Mouse (Mus musculus): ENCODE measurements at regions not wholly inside any gene's neighbourhood (a gene's known extent, or its start where the extent isn't known, plus 50 kb on each side); places are given as distances from the start of the nearest gene placed in this dataset.
A peak's percentile ranks its signal among the peaks of the same experiment; 100 is the strongest.
"Not testable (repeated sequence)": the region's sequence is repeated elsewhere in the genome, so short reads cannot be mapped to it uniquely, and the experiment has no call there.

- no peak for DNase-seq
Measured at GRCm38 (mm10) chr13:39566491-39566890, 605.8 kb upstream of the Slc35b3 start.

GRCm38 (mm10) chr13:39537724-39538440 is 577.2 kb upstream of the Slc35b3 start:
- no peak for DNase-seq

GRCm38 (mm10) chr13:39526469-39526868 is 565.8 kb upstream of the Slc35b3 start:
- DNase-seq: no peak

GRCm38 (mm10) chr13:39523856-39524301 is 563.2 kb upstream of the Slc35b3 start:
- DNase-seq: no peak

- DNase-seq: no peak
Measured at GRCm38 (mm10) chr13:39523246-39523850, 562.7 kb upstream of the Slc35b3 start.

- no peak for DNase-seq
Measured at GRCm38 (mm10) chr13:39520846-39521245, 560.2 kb upstream of the Slc35b3 start.

- no peak for DNase-seq
Measured at GRCm38 (mm10) chr13:39516106-39516505, 555.4 kb upstream of the Slc35b3 start.

GRCm38 (mm10) chr13:39489806-39490205 is 529.1 kb upstream of the Slc35b3 start:
- DNase-seq: no peak

- DNase-seq: no peak
Measured at GRCm38 (mm10) chr13:39472621-39473020, 511.9 kb upstream of the Slc35b3 start.

- no peak for DNase-seq
Measured at GRCm38 (mm10) chr13:39441799-39442198, 481.1 kb upstream of the Slc35b3 start.

GRCm38 (mm10) chr13:39440907-39441306 is 480.2 kb upstream of the Slc35b3 start:
- peak; percentile 73 for DNase-seq

- DNase-seq: no peak
Measured at GRCm38 (mm10) chr13:39440336-39440735, 479.7 kb upstream of the Slc35b3 start.

GRCm38 (mm10) chr13:39427996-39428395 is 467.3 kb upstream of the Slc35b3 start:
- DNase-seq: no peak

GRCm38 (mm10) chr13:39425944-39426343 is 465.3 kb upstream of the Slc35b3 start:
- no peak for DNase-seq

- no peak for DNase-seq
Measured at GRCm38 (mm10) chr13:39418127-39418526, 457.5 kb upstream of the Slc35b3 start.

GRCm38 (mm10) chr13:39411471-39412251 is 451.0 kb upstream of the Slc35b3 start:
- DNase-seq: no peak

GRCm38 (mm10) chr13:39392589-39392988 is 431.9 kb upstream of the Slc35b3 start:
- DNase-seq: no peak

- DNase-seq: not testable (repeated sequence)
Measured at GRCm38 (mm10) chr13:39392151-39392550, 431.5 kb upstream of the Slc35b3 start.

GRCm38 (mm10) chr13:39376677-39377076 is 416.0 kb upstream of the Slc35b3 start:
- DNase-seq: no peak

- DNase-seq: no peak
Measured at GRCm38 (mm10) chr13:39376269-39376668, 415.6 kb upstream of the Slc35b3 start.

- DNase-seq: no peak
Measured at GRCm38 (mm10) chr13:39372565-39372964, 411.9 kb upstream of the Slc35b3 start.

GRCm38 (mm10) chr13:39363637-39364036 is 403.0 kb upstream of the Slc35b3 start:
- DNase-seq: no peak

GRCm38 (mm10) chr13:39362536-39362935 is 401.9 kb upstream of the Slc35b3 start:
- DNase-seq: no peak

GRCm38 (mm10) chr13:39351606-39352005 is 390.9 kb upstream of the Slc35b3 start:
- DNase-seq: no peak

Measured in right cerebral cortex, postnatal 4 days (tissue).